Mouse (Mus musculus) hindbrain, embryonic 13.5 days (tissue): Measurements from ENCODE around the gene Dnaja3. TPM values are rescaled to one million over a fixed set of nuclear protein-coding genes. Genes with fewer than 3 reads are reported as not detected.
"Not testable (repeated sequence)": the region's sequence is repeated elsewhere in the genome, so short reads cannot be mapped to it uniquely, and the experiment has no call there.

Experiments
- ATAC-seq: fragments of 200-750 bp; cut with Nextera tagmentation; 2 replicates; pipeline ENCODE4 v1.8.0; 2017; ENCODE audit warnings: moderate TSS enrichment; ENCODE audit not compliant: low FRiP score
- H3K27ac ChIP-seq: fragments of 300-500 bp; sonication (generic); 2 replicates; pipeline ENCODE4 v1.5.1; 2015; ENCODE audit warnings: inconsistent platforms, mild to moderate bottlenecking, moderate library complexity
- H3K27me3 ChIP-seq: fragments of 300-500 bp; sonication (generic); 2 replicates; pipeline ENCODE4 v1.6.1; 2015; ENCODE audit warnings: mild to moderate bottlenecking, inconsistent platforms
- H3K36me3 ChIP-seq: fragments of 300-500 bp; sonication (generic); 2 replicates; pipeline ENCODE4 v1.6.1; 2015; ENCODE audit warnings: mild to moderate bottlenecking, inconsistent platforms
- H3K4me1 ChIP-seq: fragments of 300-500 bp; sonication (generic); replicated peaks from 2 replicates; pipeline ENCODE4 v1.6.1; 2015; ENCODE audit warnings: inconsistent platforms
- H3K4me2 ChIP-seq: fragments of 300-500 bp; sonication (generic); 2 replicates; pipeline ENCODE4 v1.6.1; 2015; ENCODE audit warnings: inconsistent platforms, mild to moderate bottlenecking, moderate library complexity
- H3K4me3 ChIP-seq: fragments of 300-500 bp; sonication (generic); 2 replicates; pipeline ENCODE4 v1.5.1; 2015; ENCODE audit warnings: mild to moderate bottlenecking, inconsistent platforms
- H3K9ac ChIP-seq: fragments of 300-500 bp; sonication (generic); 2 replicates; pipeline ENCODE4 v1.6.1; 2015; ENCODE audit warnings: mild to moderate bottlenecking, inconsistent platforms
- H3K9me3 ChIP-seq: fragments of 300-500 bp; sonication (generic); 2 replicates; pipeline ENCODE4 v1.6.1; 2016; ENCODE audit warnings: inconsistent platforms
- WGBS: fragments of 180-500 bp; shearing (Covaris S2); methylation state at CpG from one replicate; pipeline ENCODE4 v1.1.7; 2015; 5-methylcytosine and 5-hydroxymethylcytosine counted together
- polyA plus RNA-seq: library from polyadenylated mRNA; unstranded; fragments of >200 nt; fragmentation: Nextera tagmentation; extraction: Ambion mirVana; gene quantifications from 2 replicates; pipeline ENCODE4 v1.2.1, GENCODE M21; 2015

Dnaja3 gene
- polyA plus RNA-seq, 1 experiment from 2014 or later: 54.8 TPM

DNA sequence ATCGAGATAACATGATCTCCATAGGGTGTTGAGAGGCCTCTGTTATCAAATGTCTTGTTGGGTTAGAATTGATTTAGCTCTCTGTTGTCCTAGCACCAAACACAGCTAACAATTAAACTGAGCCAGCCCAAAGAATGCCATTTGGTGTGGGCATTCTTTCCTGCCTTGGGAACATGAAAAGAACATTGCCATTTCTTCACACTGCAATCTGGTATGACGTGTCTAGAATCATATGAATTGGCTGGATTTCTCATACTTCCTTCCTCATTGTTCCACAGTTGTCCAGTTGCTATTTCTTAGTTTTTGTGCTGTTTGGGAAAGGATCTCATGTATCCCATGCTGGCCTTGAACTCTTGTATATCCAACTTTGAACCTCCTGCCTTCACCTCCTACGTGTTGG, 114.3 kb downstream of the Dnaja3 start:
- H3K4me1 ChIP-seq: peaks cover 5% of the 10 kb centered on the region; the same call in 1 of the 2 replicates
- no peaks in the 10 kb centered on the region for H3K9me3 ChIP-seq
- WGBS: 91% methylated on average over 3 of the region's 3 CpGs
- H3K9ac ChIP-seq: no peak overlapping the region
- H3K27ac ChIP-seq: no peak overlapping the region
- H3K27me3 ChIP-seq: no peaks in the 10 kb centered on the region
- peaks cover 5% of the 10 kb centered on the region; the same call in 1 of the 2 replicates for H3K36me3 ChIP-seq
- H3K4me2 ChIP-seq: no peak overlapping the region
- ATAC-seq: no peak
- H3K4me3 ChIP-seq: no peak overlapping the region

DNA sequence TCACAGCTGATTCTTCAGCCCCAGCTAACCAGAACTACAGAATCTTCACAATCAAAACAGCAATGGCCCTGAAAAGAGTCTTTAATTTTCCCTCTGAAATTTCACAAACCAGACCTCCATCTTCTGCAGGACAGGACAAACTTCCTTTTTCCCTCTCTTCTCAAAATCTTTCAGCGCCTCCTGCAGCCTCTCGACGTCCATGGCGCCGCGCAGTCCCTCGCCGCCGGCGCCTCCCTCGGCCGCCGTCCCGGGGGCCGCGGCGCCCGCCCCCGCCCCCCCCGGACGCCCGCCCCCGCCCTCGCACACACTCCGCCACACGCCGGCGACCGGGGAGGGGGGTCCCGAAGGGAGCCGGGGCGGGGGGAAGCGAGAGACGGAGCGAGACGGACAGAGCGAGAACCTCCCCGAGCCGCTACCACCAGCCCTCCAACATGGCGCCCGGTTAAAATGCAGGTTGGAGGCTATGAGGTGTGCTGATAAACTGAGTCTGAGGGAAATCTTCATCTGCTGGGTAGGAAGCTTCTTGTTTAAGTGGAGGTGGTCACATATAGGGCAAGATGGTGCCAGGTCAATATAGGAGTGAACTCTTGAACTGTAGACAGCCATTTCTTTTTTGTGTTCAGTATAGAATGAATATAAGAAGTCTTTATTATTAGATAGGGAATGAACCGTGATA, 117.0 kb downstream of the Dnaja3 start:
- Histone ChIP-seq H3K27ac (peak overlapping the region; percentile 86), H3K4me2 (peak overlapping the region; percentile 46), H3K9ac (peak overlapping the region; percentile 61), H3K4me3 (peak overlapping the region; percentile 42)
- H3K9me3 ChIP-seq, H3K36me3 ChIP-seq, H3K4me1 ChIP-seq, H3K27me3 ChIP-seq: not testable (repeated sequence)
- peak; percentile 83 for ATAC-seq
- 3% methylated on average over 33 of the region's 42 CpGs for WGBS

Other genes starting within 250 kb of the Dnaja3 start
- gene Adcy9, start 219.5 kb upstream of the Dnaja3 start, polyA plus RNA-seq: 2.6 and 2.8 TPM in 2 replicates
- 24.6 and 27.0 TPM in 2 replicates for gene Srl, start 98.2 kb upstream of the Dnaja3 start, polyA plus RNA-seq
- 9.6 and 10.0 TPM in 2 replicates for gene Tfap4, start 80.1 kb upstream of the Dnaja3 start, polyA plus RNA-seq
- 21.8 and 22.5 TPM in 2 replicates for gene Glis2, start 45.3 kb upstream of the Dnaja3 start, polyA plus RNA-seq
- gene Pam16, start 15.0 kb upstream of the Dnaja3 start, polyA plus RNA-seq: 169 and 188 TPM in 2 replicates
- 6.3 and 7.3 TPM in 2 replicates for gene Vasn, start within 50 bp of the Dnaja3 start, polyA plus RNA-seq
- 29.1 and 30.7 TPM in 2 replicates for gene Coro7, start 39.8 kb downstream of the Dnaja3 start, polyA plus RNA-seq
- gene Nmral1, start 79.4 kb downstream of the Dnaja3 start, polyA plus RNA-seq: 65.1 and 71.7 TPM in 2 replicates
- 94.6 and 96.7 TPM in 2 replicates for gene Hmox2, start 86.4 kb downstream of the Dnaja3 start, polyA plus RNA-seq
- 111 and 116 TPM in 2 replicates for gene Cdip1, start 150.3 kb downstream of the Dnaja3 start, polyA plus RNA-seq
- 0.65 TPM in 2 replicates for gene 4930562C15Rik, start 195.4 kb downstream of the Dnaja3 start, polyA plus RNA-seq
- gene Ubald1, start 240.3 kb downstream of the Dnaja3 start, polyA plus RNA-seq: 53.7 and 54.1 TPM in 2 replicates
- 107 and 115 TPM in 2 replicates for gene Mgrn1, start 246.3 kb downstream of the Dnaja3 start, polyA plus RNA-seq